Mouse (Mus musculus) ES-E14 (cell line): ENCODE data around the gene Vps13d.

ENCODE experiments used
- CHD2 ChIP-seq: IDR thresholded peaks from 2 replicates; pipeline ENCODE4 v1.6.1; 2014; ENCODE audit warnings: mild to moderate bottlenecking, low read depth, low read length, inconsistent platforms
- HCFC1 ChIP-seq: IDR thresholded peaks from 2 replicates; pipeline ENCODE4 v1.6.1; 2012; ENCODE audit warnings: low read length, inconsistent platforms, borderline replicate concordance; ENCODE audit not compliant: insufficient read depth

DNA sequence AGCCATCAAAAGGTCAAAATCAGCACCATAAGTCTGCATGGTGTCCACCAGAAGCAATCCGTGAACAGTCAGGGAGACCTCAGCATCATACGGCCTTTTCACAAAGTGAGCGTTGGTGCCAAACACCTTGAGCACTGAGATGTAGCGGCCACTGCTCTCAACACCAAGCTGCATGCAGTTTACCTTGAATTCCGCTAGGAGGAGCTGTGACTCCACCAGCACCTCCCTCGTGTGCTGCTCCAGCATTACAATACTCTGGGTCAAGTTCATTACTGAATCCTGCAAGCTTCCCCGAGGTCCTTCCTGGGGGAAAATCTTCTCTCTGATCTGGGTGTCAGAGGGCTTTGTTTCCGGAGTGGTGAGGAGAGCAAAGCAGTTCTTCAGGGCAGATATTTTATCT lies 38.8 kb downstream of the Vps13d start:
- TF ChIP-seq CHD2, result no peak
- TF ChIP-seq HCFC1, result no peak
